Mouse (Mus musculus): ENCODE data around the gene Pitpnm2.
A peak's percentile ranks its signal among the peaks of the same experiment; 100 is the strongest.

Gene Pitpnm2

GRCm38 (mm10) chr5:124093852-124094604 is 155.5 kb downstream of the Pitpnm2 start:
- no peak for DNase-seq (ENCODE audit: low read depth, low spot score)

- DNase-seq (ENCODE audit: low read depth, low spot score): no peak
Observed at GRCm38 (mm10) chr5:124093120-124093794, 156.3 kb downstream of the Pitpnm2 start.

GRCm38 (mm10) chr5:124091951-124092406 is 157.6 kb downstream of the Pitpnm2 start:
- DNase-seq (ENCODE audit: low read depth, low spot score): peak; percentile 85

GRCm38 (mm10) chr5:124089868-124090267 is 159.7 kb downstream of the Pitpnm2 start:
- no peak for DNase-seq (ENCODE audit: low read depth, low spot score)

GRCm38 (mm10) chr5:124086876-124087275 is 162.7 kb downstream of the Pitpnm2 start:
- no peak for DNase-seq (ENCODE audit: low read depth, low spot score)

- no peak for DNase-seq (ENCODE audit: low read depth, low spot score)
Observed at GRCm38 (mm10) chr5:124085513-124085912, 164.0 kb downstream of the Pitpnm2 start.

- DNase-seq (ENCODE audit: low read depth, low spot score): peak; percentile 84
Observed at GRCm38 (mm10) chr5:124084588-124085173, 164.9 kb downstream of the Pitpnm2 start.

- DNase-seq (ENCODE audit: low read depth, low spot score): no peak
Observed at GRCm38 (mm10) chr5:124083850-124084587, 165.5 kb downstream of the Pitpnm2 start.

- no peak for DNase-seq (ENCODE audit: low read depth, low spot score)
Observed at GRCm38 (mm10) chr5:124082941-124083688, 166.4 kb downstream of the Pitpnm2 start.

GRCm38 (mm10) chr5:124082447-124082846 is 167.1 kb downstream of the Pitpnm2 start:
- DNase-seq (ENCODE audit: low read depth, low spot score): no peak

DNA sequence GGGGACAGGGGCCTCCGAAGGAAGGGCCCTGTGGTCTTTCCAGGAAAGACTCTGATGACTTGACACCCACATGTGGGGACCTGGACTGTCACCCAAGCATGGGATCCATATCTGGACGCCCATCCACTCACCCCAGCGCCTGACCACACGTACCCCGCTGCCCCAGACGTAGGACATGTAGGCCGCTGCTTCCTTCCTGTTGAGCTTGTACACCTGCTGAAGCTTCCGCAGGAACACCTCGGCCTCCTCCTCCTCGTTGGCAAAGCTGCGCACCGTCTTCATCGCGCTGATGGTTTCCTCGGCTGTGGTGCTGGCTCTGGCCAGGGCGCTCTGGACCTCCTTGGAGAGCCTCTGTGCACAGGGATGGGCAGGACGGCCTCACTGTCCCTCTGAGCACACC is 169.7 kb downstream of the Pitpnm2 start:
- DNase-seq (ENCODE audit: low read depth, low spot score): no peak

DNA sequence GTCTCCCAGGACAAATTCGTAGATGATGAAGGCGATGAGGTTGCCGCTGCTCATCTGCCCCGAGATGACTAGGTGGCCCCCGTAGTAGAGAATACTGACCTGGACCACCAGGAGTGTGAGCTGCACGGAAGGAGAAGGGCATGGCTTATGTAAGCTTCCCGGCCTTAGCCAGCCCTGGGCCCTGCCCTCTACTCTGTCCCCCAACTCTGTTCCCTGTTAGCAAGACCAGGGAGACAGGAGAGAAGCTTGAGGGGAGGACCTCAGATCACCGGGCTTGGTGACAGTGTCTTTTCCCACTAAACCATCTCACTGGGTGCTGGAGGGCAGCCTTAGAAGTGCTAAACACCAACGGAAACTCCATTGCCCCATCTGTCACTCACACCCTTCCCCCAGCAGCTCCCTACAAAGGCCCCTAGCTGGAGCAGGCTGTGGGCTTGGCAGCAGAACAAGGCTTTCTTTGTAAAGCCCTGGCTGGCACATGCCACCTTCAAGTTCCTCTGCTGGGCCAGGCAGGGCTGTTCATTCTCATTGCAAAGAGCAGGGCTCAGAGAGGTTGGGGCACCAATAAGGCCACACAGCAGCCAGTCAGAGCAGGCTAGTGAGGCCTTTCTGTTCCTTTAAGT is 170.7 kb downstream of the Pitpnm2 start:
- DNase-seq (ENCODE audit: low read depth, low spot score): no peak

DNA sequence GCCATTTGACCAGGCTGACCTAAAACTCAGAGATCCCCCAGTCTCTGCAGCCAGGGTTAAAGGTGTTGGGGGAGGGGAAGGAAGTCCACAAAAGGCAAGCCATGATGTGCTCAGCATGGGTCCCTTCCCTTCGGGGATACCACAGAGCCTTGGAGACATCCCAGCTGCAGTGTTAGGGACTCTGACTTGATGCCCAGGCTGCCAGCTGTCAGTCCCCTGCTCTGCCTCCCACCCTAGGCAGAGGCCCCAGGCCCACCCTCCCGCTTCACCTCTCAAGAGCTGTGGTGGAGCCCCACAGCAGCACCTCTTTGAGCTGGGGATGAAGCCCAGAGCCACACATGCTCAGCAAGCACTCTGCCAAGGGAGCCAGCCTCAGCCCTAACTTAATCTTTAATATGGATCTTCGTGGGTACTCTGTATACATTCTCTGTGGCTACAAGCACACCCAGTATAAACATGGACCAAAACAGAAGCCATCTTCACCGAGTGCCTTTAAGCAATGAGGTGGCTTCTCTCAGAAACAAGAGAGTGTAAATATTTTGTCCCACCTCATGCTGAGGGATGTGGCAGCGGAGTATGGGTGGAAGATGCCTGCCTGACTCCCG is 171.6 kb downstream of the Pitpnm2 start:
- DNase-seq (ENCODE audit: low read depth, low spot score): no peak

DNA sequence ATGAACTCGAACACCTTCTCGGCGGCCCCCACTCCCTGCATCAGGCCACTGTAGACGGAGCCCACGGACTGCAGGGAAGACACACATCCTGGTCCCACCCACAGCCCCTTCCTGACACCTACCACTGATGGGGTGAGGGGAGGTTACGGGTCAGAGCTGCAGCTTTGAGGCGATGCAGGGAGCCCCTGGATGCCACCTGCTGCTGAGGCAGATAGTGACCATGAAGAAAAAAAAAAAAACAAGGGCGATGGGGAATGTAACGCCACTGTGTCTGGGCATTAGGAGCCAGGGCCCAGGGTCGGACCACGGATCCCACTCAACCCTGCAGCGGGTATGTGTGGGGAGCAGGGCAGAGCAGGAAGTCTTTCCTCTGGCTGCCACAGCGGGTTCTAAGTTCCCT is 172.3 kb downstream of the Pitpnm2 start:
- no peak for DNase-seq (ENCODE audit: low read depth, low spot score)

DNA sequence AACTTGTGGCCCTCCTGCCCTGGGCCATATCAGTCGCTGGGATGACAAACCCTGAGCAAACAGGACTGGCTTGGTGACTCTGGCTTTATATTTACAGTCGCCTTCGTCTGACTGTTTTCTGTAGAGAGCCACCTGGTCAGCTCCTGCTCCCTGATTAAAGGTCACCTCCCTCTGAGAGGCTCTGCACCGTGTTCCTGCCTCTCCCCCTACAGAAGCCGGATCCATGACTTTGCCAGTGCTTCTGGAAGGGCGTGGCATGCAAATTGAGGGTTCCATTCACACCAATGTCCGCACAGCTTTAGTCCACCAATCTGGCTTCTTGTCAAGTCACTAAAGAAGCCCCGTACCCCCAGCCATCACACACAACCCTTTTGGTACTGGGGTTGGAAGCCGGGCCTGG is 173.0 kb downstream of the Pitpnm2 start:
- no peak for DNase-seq (ENCODE audit: low read depth, low spot score)

DNA sequence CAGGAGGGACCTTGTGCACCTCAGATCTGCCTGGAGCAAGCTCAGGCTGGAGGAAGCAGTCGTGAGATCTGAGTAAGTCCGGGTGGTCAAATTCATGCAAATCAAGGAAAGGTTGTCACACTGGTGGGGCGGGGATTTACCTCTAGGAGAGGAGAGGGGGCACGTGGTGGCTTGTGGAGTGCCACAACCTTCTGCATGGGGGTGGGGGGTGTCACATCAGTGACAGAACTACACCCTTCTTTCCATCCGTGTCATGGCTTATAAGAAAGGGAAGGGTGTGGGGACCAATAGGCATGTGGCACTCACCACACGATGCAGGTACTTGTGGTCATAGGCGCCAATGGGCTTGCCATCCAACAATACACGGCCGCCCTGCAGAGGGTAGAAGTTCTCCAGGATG is 173.8 kb downstream of the Pitpnm2 start:
- no peak for DNase-seq (ENCODE audit: low read depth, low spot score)

DNA sequence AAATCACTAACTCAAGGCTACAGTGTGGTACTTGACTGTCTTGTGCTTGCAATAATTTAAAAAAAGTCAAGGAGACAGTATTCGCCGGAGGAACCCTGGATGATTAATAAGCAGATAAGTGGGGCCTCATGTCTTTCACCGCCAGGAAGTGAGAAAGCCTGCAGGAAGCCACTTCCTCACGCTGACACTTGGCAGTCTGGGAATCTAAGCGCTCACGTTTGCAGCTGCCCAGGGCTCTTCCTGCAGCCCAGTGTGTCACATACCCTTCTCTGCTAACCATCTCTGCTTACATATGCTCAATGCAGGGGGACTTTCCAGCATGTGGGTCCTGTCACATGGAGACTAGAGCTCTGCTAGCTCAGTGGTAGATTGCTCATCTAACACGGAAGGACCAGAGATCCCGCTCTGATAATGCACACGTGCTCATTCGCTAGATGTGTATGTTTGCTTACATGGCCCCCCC is 174.7 kb downstream of the Pitpnm2 start:
- DNase-seq (ENCODE audit: low read depth, low spot score): no peak

GRCm38 (mm10) chr5:124073682-124074081 is 175.9 kb downstream of the Pitpnm2 start:
- DNase-seq (ENCODE audit: low read depth, low spot score): no peak

- no peak for DNase-seq (ENCODE audit: low read depth, low spot score)
Observed at GRCm38 (mm10) chr5:124069657-124070056, 179.9 kb downstream of the Pitpnm2 start.

Measured in c-Kit-negative CD71-positive TER-119-positive erythroid progenitor cells, embryonic 14.5 days (primary cell).